Mouse (Mus musculus): ENCODE data around the gene Tktl2. TPM values are rescaled to one million over a fixed set of nuclear protein-coding genes. Genes with fewer than 3 reads are reported as not detected.

Tktl2 gene
- total RNA-seq (2018; cell fraction: chromatin; rRNA removed): under 1 TPM in 1 of 26 experiments, not detected in 25; 0.17 TPM
- total RNA-seq (2018; cell fraction: cytosol; rRNA removed): not detected
- total RNA-seq (2018; cell fraction: nucleus; rRNA removed): not detected
- polyA plus RNA-seq (2018): not detected in 3 replicates

- no peak within 1 kb of the TSS for H3K27ac ChIP-seq
- WGBS (ENCODE audit: missing documents): 97% methylated on average over 22 of the region's 22 CpGs
- no peaks in the 10 kb centered on the region for H3K36me3 ChIP-seq (ENCODE audit: inconsistent target)
- H3K79me2 ChIP-seq (ENCODE audit: inconsistent target): no peaks in the 10 kb centered on the region
- H3K4me3 ChIP-seq (ENCODE audit: inconsistent target): no peak within 1 kb of the TSS
Measured at GRCm38 (mm10) chr8:66511537-66511936, at the start of gene Tktl2. Gene Tktl2 (plus strand): TSS chr8:66511756.

- H3K36me3 ChIP-seq (ENCODE audit: inconsistent target): peaks cover 44% of the 10 kb centered on the region
Measured at GRCm38 (mm10) chr8:66469821-66470220, 41.7 kb upstream of the Tktl2 start.

GRCm38 (mm10) chr8:66476880-66477279 is 34.7 kb upstream of the Tktl2 start:
- H3K79me2 ChIP-seq (ENCODE audit: inconsistent target): no peaks in the 10 kb centered on the region
- H3K4me3 ChIP-seq (ENCODE audit: inconsistent target): no peak overlapping the region
- 89% methylated on average over 3 of the region's 3 CpGs for WGBS (ENCODE audit: missing documents)
- no peak overlapping the region for H3K27ac ChIP-seq
- H3K36me3 ChIP-seq (ENCODE audit: inconsistent target): peaks cover 29% of the 10 kb centered on the region

More at GRCm38 (mm10) chr8:66469821-66470220, 41.7 kb upstream of the Tktl2 start:
- Histone ChIP-seq H3K79me2 (ENCODE audit: inconsistent target) (no peaks in the 10 kb centered on the region), H3K27ac (no peak overlapping the region), H3K4me3 (ENCODE audit: inconsistent target) (no peak overlapping the region)
- 68% methylated on average over 3 of the region's 3 CpGs for WGBS (ENCODE audit: missing documents)

DNA sequence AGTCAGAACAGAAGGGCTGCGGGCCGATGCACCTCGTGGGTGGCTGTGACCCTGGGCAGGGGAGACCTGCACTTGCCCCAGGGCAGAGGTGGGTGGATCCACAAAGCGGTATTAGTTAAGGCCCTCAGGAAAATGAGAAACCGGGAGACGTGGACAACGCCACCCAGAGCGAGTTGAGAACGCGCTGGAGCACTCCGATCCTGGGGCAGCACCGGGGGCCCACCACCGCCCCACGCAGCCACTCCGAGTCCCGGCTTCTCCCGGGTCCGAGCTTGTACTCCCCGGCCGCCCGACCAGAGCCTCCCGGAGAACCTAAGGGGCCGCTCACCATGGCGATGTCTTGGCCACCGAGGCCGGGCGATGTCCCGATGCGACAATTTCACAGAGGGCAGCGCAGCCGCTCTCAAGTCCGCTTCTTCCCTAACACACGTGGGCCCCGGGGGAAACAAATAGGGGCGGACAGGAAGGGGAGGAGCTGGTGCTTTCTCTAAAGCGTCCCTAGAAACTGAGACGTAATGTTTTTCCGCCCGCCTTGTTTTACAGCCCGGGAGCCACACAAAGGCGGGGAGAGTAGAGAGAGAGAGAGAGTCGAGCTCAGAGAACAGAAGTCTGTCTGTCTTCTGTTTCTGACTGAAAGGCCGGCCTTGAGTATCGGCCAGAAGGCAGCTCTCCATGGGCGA is 25.3 kb upstream of the Tktl2 start, which contains the start of gene Tma16:
TSS of gene Tma16 (minus strand) at position 447 of the 680 bp plus-strand sequence.
- H3K79me2 ChIP-seq (ENCODE audit: inconsistent target): peaks cover 30% of the 10 kb centered on the region
- H3K36me3 ChIP-seq (ENCODE audit: inconsistent target): peaks cover 4% of the 10 kb centered on the region; the same call in 1 of the 2 replicates
- under 1% methylated on average over 45 of the region's 45 CpGs for WGBS (ENCODE audit: missing documents)
- peak within 1 kb of the TSS; percentile 85 for H3K4me3 ChIP-seq (ENCODE audit: inconsistent target)
- peak within 1 kb of the TSS; percentile 48 for H3K27ac ChIP-seq

DNA sequence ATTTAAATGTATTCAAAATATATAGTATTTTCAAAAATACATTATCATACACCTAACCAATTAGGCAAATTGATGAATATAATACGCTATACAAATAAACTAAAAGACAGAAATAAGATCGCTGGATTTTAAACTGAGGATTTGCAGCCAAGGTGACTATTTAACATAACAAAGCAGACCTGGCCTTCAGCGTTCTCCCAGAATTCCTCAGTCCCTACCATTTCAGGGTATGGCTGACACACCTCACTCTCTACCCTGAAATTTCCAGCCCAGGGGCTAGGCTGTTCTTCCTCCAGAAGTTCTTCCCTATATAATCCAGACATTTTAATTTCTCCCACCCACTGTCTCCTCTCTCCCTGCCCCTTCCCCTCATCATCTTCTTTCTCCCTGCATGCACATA is 23.0 kb upstream of the Tktl2 start:
- H3K4me3 ChIP-seq (ENCODE audit: inconsistent target): no peak overlapping the region
- peaks cover 27% of the 10 kb centered on the region for H3K79me2 ChIP-seq (ENCODE audit: inconsistent target)
- no peaks in the 10 kb centered on the region for H3K36me3 ChIP-seq (ENCODE audit: inconsistent target)
- WGBS (ENCODE audit: missing documents): 69% methylated on average over 3 of the region's 3 CpGs
- H3K27ac ChIP-seq: no peak overlapping the region

- peaks cover 6% of the 10 kb centered on the region; the same call in 1 of the 2 replicates for H3K79me2 ChIP-seq (ENCODE audit: inconsistent target)
- H3K36me3 ChIP-seq (ENCODE audit: inconsistent target): no peaks in the 10 kb centered on the region
- H3K4me3 ChIP-seq (ENCODE audit: inconsistent target): no peak overlapping the region
- H3K27ac ChIP-seq: peak overlapping the region; percentile 24
- whole genome bisulfite sequencing (ENCODE audit: missing documents): 18% methylated on average over 4 of the region's 4 CpGs
Measured at GRCm38 (mm10) chr8:66490624-66491023, 20.9 kb upstream of the Tktl2 start.

DNA sequence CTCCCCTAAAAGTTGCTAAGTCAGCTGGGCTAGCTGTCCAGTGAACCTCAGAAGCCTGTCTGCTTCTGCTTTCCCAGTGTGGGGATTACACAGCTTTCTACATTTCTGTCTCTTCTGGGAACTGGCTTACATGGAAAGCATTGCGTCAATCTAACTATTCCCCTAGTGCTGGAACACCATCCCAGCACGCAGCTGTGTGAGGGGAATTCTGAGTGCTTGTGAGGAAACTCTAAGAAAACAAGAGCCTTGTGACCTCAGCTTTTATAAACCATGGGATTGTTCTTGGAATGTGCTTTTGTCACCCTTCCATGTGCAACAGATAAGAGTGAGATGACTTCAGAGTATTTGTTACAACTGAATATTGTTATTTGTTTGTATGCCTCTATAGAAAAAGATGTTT is 17.1 kb upstream of the Tktl2 start:
- no peak overlapping the region for H3K4me3 ChIP-seq (ENCODE audit: inconsistent target)
- H3K79me2 ChIP-seq (ENCODE audit: inconsistent target): no peaks in the 10 kb centered on the region
- H3K27ac ChIP-seq: no peak overlapping the region
- no peaks in the 10 kb centered on the region for H3K36me3 ChIP-seq (ENCODE audit: inconsistent target)
- 74% methylated on average over 2 of the region's 2 CpGs for WGBS (ENCODE audit: missing documents)

DNA sequence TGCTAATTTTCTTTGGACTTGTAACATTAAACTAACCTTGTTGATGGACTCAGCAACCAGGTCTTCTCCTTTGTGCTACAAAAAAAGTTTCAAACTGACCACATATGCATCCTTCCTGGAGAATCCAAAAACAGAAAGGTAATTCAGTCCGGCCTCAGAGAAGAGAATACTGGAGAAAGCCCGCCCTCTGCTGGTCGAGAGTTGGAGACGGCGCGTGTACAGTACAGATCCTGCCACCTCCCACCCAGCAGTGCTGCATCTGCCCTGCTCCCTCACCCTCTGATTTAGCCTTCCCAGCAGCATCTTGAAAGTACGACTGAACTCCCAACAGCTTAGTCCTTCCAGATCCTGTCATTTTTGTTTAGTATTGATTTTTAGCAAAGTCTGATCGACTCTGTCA is 15.8 kb upstream of the Tktl2 start:
- no peak overlapping the region for H3K4me3 ChIP-seq (ENCODE audit: inconsistent target)
- WGBS (ENCODE audit: missing documents): 8% methylated on average over 8 of the region's 8 CpGs
- H3K79me2 ChIP-seq (ENCODE audit: inconsistent target): no peaks in the 10 kb centered on the region
- no peak overlapping the region for H3K27ac ChIP-seq
- no peaks in the 10 kb centered on the region for H3K36me3 ChIP-seq (ENCODE audit: inconsistent target)

DNA sequence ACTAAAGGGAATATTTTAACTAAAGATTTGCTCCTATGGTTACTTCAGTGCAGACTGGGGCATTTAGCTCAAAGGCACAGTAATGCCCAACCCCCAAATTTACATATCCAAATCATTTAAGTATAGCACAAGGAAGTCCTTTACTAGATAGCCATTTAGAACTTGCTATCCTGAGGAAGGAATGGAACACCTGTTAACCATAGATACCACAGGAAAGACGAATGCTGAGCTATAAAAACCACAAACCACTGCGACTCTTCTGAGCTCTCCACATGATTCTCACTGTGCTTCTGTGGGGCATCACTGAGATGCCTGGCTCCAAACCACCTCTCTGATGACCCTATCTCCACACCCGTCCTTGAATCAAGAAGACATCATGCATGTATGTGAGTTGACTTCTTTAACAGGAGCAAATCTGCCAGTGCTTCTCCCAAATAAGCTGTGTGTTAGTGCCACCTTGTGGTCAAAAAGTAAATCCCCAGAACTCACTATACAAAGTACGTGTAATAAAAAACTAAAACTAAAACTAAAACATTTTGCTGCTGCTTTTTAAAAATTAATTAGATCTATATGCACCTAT is 14.5 kb upstream of the Tktl2 start:
- Histone ChIP-seq H3K4me3 (ENCODE audit: inconsistent target) (no peak overlapping the region), H3K36me3 (ENCODE audit: inconsistent target) (no peaks in the 10 kb centered on the region), H3K79me2 (ENCODE audit: inconsistent target) (no peaks in the 10 kb centered on the region), H3K27ac (no peak overlapping the region)
- 4% methylated on average over 4 of the region's 4 CpGs for WGBS (ENCODE audit: missing documents)

DNA sequence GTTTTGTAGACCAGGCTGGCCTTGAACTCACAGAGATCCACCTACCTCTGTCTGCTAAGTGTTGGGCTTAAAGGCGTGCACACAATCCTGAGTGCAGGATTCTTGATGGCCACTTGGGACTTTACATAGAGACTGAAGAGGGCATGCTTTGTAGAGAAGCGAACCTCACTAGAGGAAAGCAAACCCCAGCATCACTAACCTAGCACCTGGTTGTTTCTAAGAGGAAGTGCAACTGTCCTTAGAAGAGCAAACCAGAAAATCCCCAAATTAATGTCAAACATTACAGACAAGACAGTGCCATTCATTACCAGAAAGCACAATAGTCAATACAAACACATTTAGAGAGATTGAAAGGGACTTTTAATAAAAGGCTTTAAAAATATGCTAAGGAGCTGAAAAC is 8.2 kb upstream of the Tktl2 start:
- 88% methylated on average over 2 of the region's 2 CpGs for WGBS (ENCODE audit: missing documents)
- Histone ChIP-seq H3K4me3 (ENCODE audit: inconsistent target) (no peak overlapping the region), H3K27ac (no peak overlapping the region), H3K79me2 (ENCODE audit: inconsistent target) (no peaks in the 10 kb centered on the region), H3K36me3 (ENCODE audit: inconsistent target) (no peaks in the 10 kb centered on the region)

GRCm38 (mm10) chr8:66519149-66519548 is 7.6 kb downstream of the Tktl2 start:
- H3K27ac ChIP-seq: no peak overlapping the region
- 0% methylated on average over 1 of the region's 2 CpGs for WGBS (ENCODE audit: missing documents)

DNA sequence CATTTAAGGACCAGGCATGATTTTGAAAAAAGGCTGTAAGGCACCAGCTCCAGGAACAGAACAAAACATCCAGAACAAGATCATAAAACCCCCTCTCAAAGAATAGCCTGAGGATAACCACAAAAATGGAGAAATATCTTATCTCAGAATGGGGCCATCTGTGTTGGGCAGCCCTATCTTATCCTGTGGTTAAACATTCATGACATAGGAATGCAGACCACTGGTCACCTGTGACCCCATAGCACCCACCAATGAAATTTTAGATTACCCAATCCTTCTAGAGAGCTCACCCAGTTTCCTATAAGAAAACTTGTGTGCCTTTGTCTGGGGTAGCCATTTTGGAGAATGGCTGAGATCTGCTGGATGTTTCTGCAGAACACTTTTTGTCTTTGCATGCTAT is 9.0 kb downstream of the Tktl2 start:
- Histone ChIP-seq H3K4me3 (ENCODE audit: inconsistent target) (no peak overlapping the region), H3K79me2 (ENCODE audit: inconsistent target) (no peaks in the 10 kb centered on the region), H3K36me3 (ENCODE audit: inconsistent target) (no peaks in the 10 kb centered on the region), H3K27ac (no peak overlapping the region)

More at GRCm38 (mm10) chr8:66519149-66519548, 7.6 kb downstream of the Tktl2 start:
- Histone ChIP-seq H3K79me2 (ENCODE audit: inconsistent target) (no peaks in the 10 kb centered on the region), H3K4me3 (ENCODE audit: inconsistent target) (no peak overlapping the region), H3K36me3 (ENCODE audit: inconsistent target) (no peaks in the 10 kb centered on the region)

DNA sequence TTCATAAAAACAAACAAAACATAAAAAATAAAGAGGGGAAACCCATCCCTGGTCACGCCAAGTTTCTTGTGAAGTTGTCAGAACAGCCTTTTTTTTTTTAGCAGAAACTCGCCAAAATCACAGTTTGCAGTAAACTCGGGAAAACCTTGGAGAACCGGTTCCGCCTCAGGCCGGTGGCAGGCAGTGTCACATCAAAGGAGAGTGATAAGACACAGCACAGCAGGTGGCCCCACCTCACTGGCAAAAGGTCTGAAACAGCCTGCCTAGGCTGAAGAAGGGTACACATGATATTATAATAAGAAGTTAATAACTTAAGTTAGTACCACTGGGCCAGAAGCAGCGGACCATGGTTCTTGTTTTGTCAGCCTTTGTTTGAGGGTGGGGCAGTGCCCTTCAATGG is 38.5 kb downstream of the Tktl2 start:
- Histone ChIP-seq H3K27ac (no peak overlapping the region), H3K4me3 (ENCODE audit: inconsistent target) (no peak overlapping the region), H3K36me3 (ENCODE audit: inconsistent target) (no peaks in the 10 kb centered on the region), H3K79me2 (ENCODE audit: inconsistent target) (no peaks in the 10 kb centered on the region)
- WGBS (ENCODE audit: missing documents): 28% methylated on average over 7 of the region's 7 CpGs
